Mouse (Mus musculus) heart, embryonic 14.5 days (tissue): ENCODE results near the gene Kdelr3. TPM values are rescaled to one million over a fixed set of nuclear protein-coding genes. Genes with fewer than 3 reads are reported as not detected.

ENCODE experiments used
- microRNA-seq: library from miRNA; unstranded; fragments of <30 nt; microRNA quantifications from one replicate; pipeline ENCODE4, GENCODE M21; 2016
- polyA plus RNA-seq: library from polyadenylated mRNA; unstranded; fragments of >200 nt; fragmentation: Nextera tagmentation; extraction: Ambion mirVana; gene quantifications from 2 replicates; pipeline ENCODE4 v1.2.1, GENCODE M21; 2014

The Kdelr3 gene
- polyA plus RNA-seq, 1 experiment from 2014 or later, result 54.1 TPM

Small RNAs within 50 kb of the gene (microRNA-seq; reads per million reads assigned to microRNA genes)
- not detected for gene Gm44302

Other genes with a start within 250 kb of the Kdelr3 start
- 9.1 and 13.9 TPM in 2 replicates for gene Baiap2l2, start 230.9 kb upstream of the Kdelr3 start, polyA plus RNA-seq
- gene Pla2g6, start 188.0 kb upstream of the Kdelr3 start, polyA plus RNA-seq, result 10.9 and 11.7 TPM in 2 replicates
- gene Maff, start 169.8 kb upstream of the Kdelr3 start, polyA plus RNA-seq, result 2.2 and 3.5 TPM in 2 replicates
- gene Tmem184b, start 112.8 kb upstream of the Kdelr3 start, polyA plus RNA-seq, result 56.1 and 60.6 TPM in 2 replicates
- 83.0 and 95.1 TPM in 2 replicates for gene Csnk1e, start 60.8 kb upstream of the Kdelr3 start, polyA plus RNA-seq
- 0.20 TPM in 1 of 2 replicates, not detected in the other for gene Kcnj4, start 11.2 kb upstream of the Kdelr3 start, polyA plus RNA-seq
- gene Ddx17, start 30.3 kb downstream of the Kdelr3 start, polyA plus RNA-seq, result 49.1 and 57.6 TPM in 2 replicates
- 1.8 TPM in 2 replicates for gene Dmc1, start 88.7 kb downstream of the Kdelr3 start, polyA plus RNA-seq
- gene Fam227a, start 142.5 kb downstream of the Kdelr3 start, polyA plus RNA-seq, result 0.66 and 2.0 TPM in 2 replicates
- gene Cby1, start 142.8 kb downstream of the Kdelr3 start, polyA plus RNA-seq, result 47.6 and 48.7 TPM in 2 replicates
- gene Tomm22, start 154.4 kb downstream of the Kdelr3 start, polyA plus RNA-seq, result 233 and 237 TPM in 2 replicates
- 17.5 and 18.2 TPM in 2 replicates for gene Josd1, start 171.5 kb downstream of the Kdelr3 start, polyA plus RNA-seq
- 25.3 and 26.2 TPM in 2 replicates for gene Gtpbp1, start 174.4 kb downstream of the Kdelr3 start, polyA plus RNA-seq
- gene Sun2, start 226.1 kb downstream of the Kdelr3 start, polyA plus RNA-seq, result 6.7 and 7.7 TPM in 2 replicates